Mouse (Mus musculus): ENCODE measurements around the gene Slc2a9. TPM values are rescaled to one million over a fixed set of nuclear protein-coding genes. Genes with fewer than 3 reads are reported as not detected.

The Slc2a9 gene
- total RNA-seq, 2 experiments from 2014 or later, result 3.4 to 4.2 TPM

DNA sequence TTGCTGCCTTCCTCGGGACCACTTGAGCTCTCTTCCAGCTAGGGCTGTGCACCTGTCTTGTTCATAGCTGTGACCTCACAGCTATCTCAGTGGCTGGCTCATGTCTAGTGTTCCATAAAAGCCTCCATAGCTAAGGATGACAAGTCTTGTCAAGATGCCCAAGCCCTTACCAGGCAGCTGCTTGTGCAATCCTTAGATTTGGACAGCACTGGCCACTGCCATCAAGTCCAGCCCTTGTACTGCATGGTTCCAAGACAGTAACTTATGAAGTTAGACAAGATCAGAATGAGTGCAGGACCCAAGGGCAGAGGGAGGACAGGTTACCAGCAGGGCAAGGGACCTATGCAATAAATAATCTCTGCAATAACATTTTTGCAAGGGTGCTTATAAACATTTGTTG is 1.2 kb upstream of the Slc2a9 start:
- ATAC-seq (replicated peaks; ENCODE audit: poor library complexity), result no peak

DNA sequence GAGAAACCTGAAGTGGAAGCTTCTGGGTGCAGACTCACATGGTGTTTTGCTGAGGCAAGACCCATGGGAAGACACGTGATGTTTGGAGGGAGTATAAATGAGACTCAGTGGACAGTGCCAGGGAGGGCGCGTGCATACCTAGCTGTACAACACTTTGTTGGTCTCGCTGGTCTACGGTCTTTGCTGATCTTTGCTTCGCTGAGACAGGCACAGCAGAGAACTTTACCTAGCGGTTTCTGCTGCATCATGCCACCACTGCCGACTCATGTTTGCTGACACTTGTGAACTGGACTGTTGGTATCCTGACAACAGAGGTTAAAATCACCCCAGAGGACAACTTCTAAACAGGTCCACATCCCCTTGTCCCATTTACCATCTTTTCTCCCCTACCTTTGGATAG is 2.9 kb downstream of the Slc2a9 start:
- 0 out of 2 replicates have a peak, but pooled peaks have one; percentile 10 for ATAC-seq (replicated peaks; ENCODE audit: poor library complexity)

GRCm38 (mm10) chr5:38499316-38499811 is 3.6 kb downstream of the Slc2a9 start:
- no peak for ATAC-seq (replicated peaks; ENCODE audit: poor library complexity)

DNA sequence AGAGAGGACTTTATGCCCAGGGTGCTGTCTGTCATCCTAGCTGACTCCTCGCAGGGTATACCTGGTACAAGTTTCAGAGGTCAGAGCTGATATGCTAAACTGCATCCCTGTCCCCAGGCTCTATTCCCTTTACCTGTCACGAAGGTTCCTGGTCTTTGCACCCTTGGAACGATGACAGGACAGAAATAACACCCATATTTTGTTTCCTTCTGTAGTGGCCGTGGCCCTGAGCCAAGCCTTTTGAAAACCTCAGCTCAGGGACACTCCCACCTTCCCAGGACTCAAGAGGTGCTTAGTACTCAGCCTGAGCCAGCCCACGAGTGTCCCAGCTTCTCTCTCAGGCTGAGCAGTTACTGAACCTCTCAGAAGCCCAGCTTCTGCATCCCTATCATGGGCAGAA is 4.5 kb downstream of the Slc2a9 start:
- no peak for ATAC-seq (replicated peaks; ENCODE audit: poor library complexity)

- ATAC-seq (replicated peaks; ENCODE audit: poor library complexity), result no peak
Observed at GRCm38 (mm10) chr5:38496491-38497057, 6.4 kb downstream of the Slc2a9 start.

GRCm38 (mm10) chr5:38493890-38494289 is 9.1 kb downstream of the Slc2a9 start:
- ATAC-seq (replicated peaks; ENCODE audit: poor library complexity), result peak; percentile 64

- no peak for ATAC-seq (replicated peaks; ENCODE audit: poor library complexity)
Observed at GRCm38 (mm10) chr5:38491763-38492162, 11.2 kb downstream of the Slc2a9 start.

DNA sequence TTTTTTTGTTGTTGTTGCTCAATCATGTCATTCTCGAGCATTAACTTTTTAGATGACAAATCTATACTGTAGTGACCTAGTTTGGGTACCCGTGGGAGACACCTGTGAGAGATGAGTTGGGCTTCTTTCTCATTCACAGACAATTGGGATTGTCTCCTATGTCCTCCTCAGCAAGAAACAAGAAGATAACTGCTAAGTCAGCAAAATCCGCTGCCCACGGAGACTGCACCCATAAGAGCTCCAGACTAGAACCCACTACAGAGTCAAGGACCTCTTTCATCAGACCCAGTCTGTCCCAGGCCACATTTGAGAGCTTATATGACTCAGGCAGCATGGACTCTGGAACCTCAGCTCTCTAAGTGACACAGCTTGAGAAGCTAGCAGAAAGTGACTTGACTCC is 13.2 kb downstream of the Slc2a9 start:
- ATAC-seq (replicated peaks; ENCODE audit: poor library complexity), result no peak

- ATAC-seq (replicated peaks; ENCODE audit: poor library complexity), result no peak
Observed at GRCm38 (mm10) chr5:38488673-38489615, 14.0 kb downstream of the Slc2a9 start.

GRCm38 (mm10) chr5:38488026-38488425 is 14.9 kb downstream of the Slc2a9 start:
- no peak for ATAC-seq (replicated peaks; ENCODE audit: poor library complexity)

GRCm38 (mm10) chr5:38487247-38487646 is 15.7 kb downstream of the Slc2a9 start:
- ATAC-seq (replicated peaks; ENCODE audit: poor library complexity), result no peak

- ATAC-seq (replicated peaks; ENCODE audit: poor library complexity), result peak; percentile 33; the same call in 1 of the 2 replicates
Observed at GRCm38 (mm10) chr5:38485946-38486345, 17.0 kb downstream of the Slc2a9 start.

- peak; percentile 23; the same call in 1 of the 2 replicates for ATAC-seq (replicated peaks; ENCODE audit: poor library complexity)
Observed at GRCm38 (mm10) chr5:38483518-38484110, 19.3 kb downstream of the Slc2a9 start.

GRCm38 (mm10) chr5:38480822-38481707 is 21.9 kb downstream of the Slc2a9 start:
- ATAC-seq (replicated peaks; ENCODE audit: poor library complexity), result no peak

GRCm38 (mm10) chr5:38479908-38480725 is 22.8 kb downstream of the Slc2a9 start:
- ATAC-seq (replicated peaks; ENCODE audit: poor library complexity), result peak; percentile 73

DNA sequence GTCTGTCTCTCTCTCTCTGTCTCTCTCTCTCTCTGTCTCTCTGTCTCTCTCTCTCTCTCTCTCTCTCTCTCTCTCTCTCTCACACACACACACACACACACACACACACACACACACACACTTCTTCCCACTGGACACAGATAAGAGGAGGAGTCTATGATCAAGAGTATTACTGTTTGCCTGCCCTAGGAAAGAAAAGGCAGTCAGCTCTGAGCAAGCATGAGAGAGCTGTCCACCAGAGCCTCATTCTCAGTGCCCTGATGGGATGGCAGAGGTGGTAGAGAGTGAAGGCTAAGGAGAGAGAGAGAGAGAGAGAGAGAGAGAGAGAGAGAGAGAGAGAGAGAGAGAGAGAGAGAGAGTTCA is 23.4 kb downstream of the Slc2a9 start:
- ATAC-seq (replicated peaks; ENCODE audit: poor library complexity), result 0 out of 2 replicates have a peak, but pooled peaks have one; percentile 3

GRCm38 (mm10) chr5:38479027-38479426 is 23.9 kb downstream of the Slc2a9 start:
- peak; percentile 74 for ATAC-seq (replicated peaks; ENCODE audit: poor library complexity)

GRCm38 (mm10) chr5:38477731-38478445 is 25.1 kb downstream of the Slc2a9 start:
- no peak for ATAC-seq (replicated peaks; ENCODE audit: poor library complexity)
